Mouse (Mus musculus): Measurements from ENCODE around the gene Psmb5. TPM values are rescaled to one million over a fixed set of nuclear protein-coding genes. Genes with fewer than 3 reads are reported as not detected.

Psmb5 gene
- polyA plus RNA-seq, 1 experiment: 147 TPM

- Histone ChIP-seq H3K27ac (ENCODE audit: insufficient read depth, low read length) (peak overlapping the region; percentile 85), H3K4me1 (ENCODE audit: control insufficient read depth, insufficient read depth, low read length) (peaks cover 6% of the 10 kb centered on the region; the same call in 1 of the 2 replicates), H3K4me3 (ENCODE audit: insufficient read depth, low read length) (peak overlapping the region; percentile 87)
- 0 out of 2 replicates have a peak, but pooled peaks have one; percentile 4 for TF ChIP-seq POLR2A (IDR thresholded peaks at IDR 0.05; ENCODE audit: low read depth, low read length)
- no peak for TF ChIP-seq CTCF (IDR thresholded peaks at IDR 0.05; ENCODE audit: borderline replicate concordance, insufficient read depth, low read length)
These were observed 41.4 kb downstream of the Psmb5 start for GRCm38 (mm10) chr14:54576241-54577088.

GRCm38 (mm10) chr14:54575631-54576030 lies 42.2 kb downstream of the Psmb5 start:
- TF ChIP-seq CTCF (IDR thresholded peaks at IDR 0.05; ENCODE audit: borderline replicate concordance, insufficient read depth, low read length): no peak
- TF ChIP-seq POLR2A (IDR thresholded peaks at IDR 0.05; ENCODE audit: low read depth, low read length): peak; percentile 62
- Histone ChIP-seq H3K4me1 (ENCODE audit: control insufficient read depth, insufficient read depth, low read length) (peaks cover 6% of the 10 kb centered on the region; the same call in 1 of the 2 replicates), H3K4me3 (ENCODE audit: insufficient read depth, low read length) (peak overlapping the region; percentile 87), H3K27ac (ENCODE audit: insufficient read depth, low read length) (peak overlapping the region; percentile 85)

- Histone ChIP-seq H3K27ac (ENCODE audit: insufficient read depth, low read length) (peak overlapping the region; percentile 82), H3K4me3 (ENCODE audit: insufficient read depth, low read length) (peak overlapping the region; percentile 87), H3K4me1 (ENCODE audit: control insufficient read depth, insufficient read depth, low read length) (peaks cover 6% of the 10 kb centered on the region; the same call in 1 of the 2 replicates)
- TF ChIP-seq CTCF (IDR thresholded peaks at IDR 0.05; ENCODE audit: borderline replicate concordance, insufficient read depth, low read length) (no peak), POLR2A (IDR thresholded peaks at IDR 0.05; ENCODE audit: low read depth, low read length) (peak; percentile 12; the same call in 1 of the 2 replicates)
These were observed 42.8 kb downstream of the Psmb5 start for GRCm38 (mm10) chr14:54575031-54575430.

- Histone ChIP-seq H3K27ac (ENCODE audit: insufficient read depth, low read length) (peak overlapping the region; percentile 82), H3K4me1 (ENCODE audit: control insufficient read depth, insufficient read depth, low read length) (peaks cover 8% of the 10 kb centered on the region; the same call in 1 of the 2 replicates), H3K4me3 (ENCODE audit: insufficient read depth, low read length) (peak overlapping the region; percentile 87)
- TF ChIP-seq POLR2A (IDR thresholded peaks at IDR 0.05; ENCODE audit: low read depth, low read length): no peak
- TF ChIP-seq CTCF (IDR thresholded peaks at IDR 0.05; ENCODE audit: borderline replicate concordance, insufficient read depth, low read length): no peak
These were observed 43.6 kb downstream of the Psmb5 start for GRCm38 (mm10) chr14:54574253-54574652.

GRCm38 (mm10) chr14:54572790-54573736 lies 44.8 kb downstream of the Psmb5 start:
- peak; percentile 76 for TF ChIP-seq POLR2A (IDR thresholded peaks at IDR 0.05; ENCODE audit: low read depth, low read length)
- TF ChIP-seq CTCF (IDR thresholded peaks at IDR 0.05; ENCODE audit: borderline replicate concordance, insufficient read depth, low read length): no peak
- Histone ChIP-seq H3K4me1 (ENCODE audit: control insufficient read depth, insufficient read depth, low read length) (peaks cover 9% of the 10 kb centered on the region; the same call in 1 of the 2 replicates), H3K27ac (ENCODE audit: insufficient read depth, low read length) (peak overlapping the region; percentile 92), H3K4me3 (ENCODE audit: insufficient read depth, low read length) (peak overlapping the region; percentile 87)

DNA sequence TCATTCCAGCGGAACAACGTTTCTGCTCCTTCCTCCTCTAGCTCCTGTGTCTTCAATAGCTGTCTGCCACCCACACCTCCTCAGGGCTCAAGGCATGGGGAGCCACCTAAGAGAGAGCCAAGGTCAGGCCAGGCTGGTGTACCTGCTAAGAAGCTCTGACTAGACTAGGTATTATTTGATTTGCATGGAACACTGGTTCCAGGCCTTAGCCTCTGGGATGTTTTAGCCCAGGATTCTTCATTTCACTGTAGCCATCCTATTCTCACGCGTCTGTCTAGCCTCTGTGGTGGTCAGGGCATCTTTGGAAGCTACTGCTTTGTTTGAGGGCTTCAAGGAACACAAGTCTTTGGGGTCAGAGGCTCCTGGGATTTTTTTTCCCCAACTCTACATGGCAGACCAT lies 45.7 kb downstream of the Psmb5 start:
- TF ChIP-seq POLR2A (IDR thresholded peaks at IDR 0.05; ENCODE audit: low read depth, low read length): no peak
- no peak for TF ChIP-seq CTCF (IDR thresholded peaks at IDR 0.05; ENCODE audit: borderline replicate concordance, insufficient read depth, low read length)
- H3K4me1 ChIP-seq (ENCODE audit: control insufficient read depth, insufficient read depth, low read length): peaks cover 9% of the 10 kb centered on the region; the same call in 1 of the 2 replicates
- H3K27ac ChIP-seq (ENCODE audit: insufficient read depth, low read length): peak overlapping the region; percentile 92
- H3K4me3 ChIP-seq (ENCODE audit: insufficient read depth, low read length): no peak overlapping the region

- Histone ChIP-seq H3K4me1 (ENCODE audit: control insufficient read depth, insufficient read depth, low read length) (peaks cover 9% of the 10 kb centered on the region; the same call in 1 of the 2 replicates), H3K27ac (ENCODE audit: insufficient read depth, low read length) (no peak overlapping the region), H3K4me3 (ENCODE audit: insufficient read depth, low read length) (no peak overlapping the region)
- no peak for TF ChIP-seq POLR2A (IDR thresholded peaks at IDR 0.05; ENCODE audit: low read depth, low read length)
- TF ChIP-seq CTCF (IDR thresholded peaks at IDR 0.05; ENCODE audit: borderline replicate concordance, insufficient read depth, low read length): no peak
These were observed 48.1 kb downstream of the Psmb5 start for GRCm38 (mm10) chr14:54569451-54570392.

- peak; percentile 40; the same call in 1 of the 2 replicates for TF ChIP-seq CTCF (IDR thresholded peaks at IDR 0.05; ENCODE audit: borderline replicate concordance, insufficient read depth, low read length)
- TF ChIP-seq POLR2A (IDR thresholded peaks at IDR 0.05; ENCODE audit: low read depth, low read length): no peak
- Histone ChIP-seq H3K4me3 (ENCODE audit: insufficient read depth, low read length) (no peak overlapping the region), H3K4me1 (ENCODE audit: control insufficient read depth, insufficient read depth, low read length) (peaks cover 9% of the 10 kb centered on the region; the same call in 1 of the 2 replicates), H3K27ac (ENCODE audit: insufficient read depth, low read length) (no peak overlapping the region)
These were observed 49.0 kb downstream of the Psmb5 start for GRCm38 (mm10) chr14:54568694-54569414.

Other genes starting within 250 kb of the Psmb5 start
- gene Slc7a7, start 200.2 kb downstream of the Psmb5 start, polyA plus RNA-seq (2011; ENCODE audit: insufficient read length, low read depth, missing spikeins): 6.9 and 7.0 TPM in 2 replicates
- gene Mrpl52, start 191.1 kb downstream of the Psmb5 start, polyA plus RNA-seq (2011; ENCODE audit: insufficient read length, low read depth, missing spikeins): 138 and 143 TPM in 2 replicates
- 618 and 779 TPM in 2 replicates for gene Mmp14, start 186.4 kb downstream of the Psmb5 start, polyA plus RNA-seq (2011; ENCODE audit: insufficient read length, low read depth, missing spikeins)
- 85.6 and 98.2 TPM in 2 replicates for gene Lrp10, start 153.9 kb downstream of the Psmb5 start, polyA plus RNA-seq (2011; ENCODE audit: insufficient read length, low read depth, missing spikeins)
- 0.94 TPM in 1 of 2 replicates, not detected in the other for gene Rem2, start 141.9 kb downstream of the Psmb5 start, polyA plus RNA-seq (2011; ENCODE audit: insufficient read length, low read depth, missing spikeins)
- 54.8 and 60.4 TPM in 2 replicates for gene Prmt5, start 100.5 kb downstream of the Psmb5 start, polyA plus RNA-seq (2011; ENCODE audit: insufficient read length, low read depth, missing spikeins)
- 21.4 and 33.1 TPM in 2 replicates for gene Haus4, start 63.4 kb downstream of the Psmb5 start, polyA plus RNA-seq (2011; ENCODE audit: insufficient read length, low read depth, missing spikeins)
- gene Ajuba, start 40.5 kb downstream of the Psmb5 start, polyA plus RNA-seq (2011; ENCODE audit: insufficient read length, low read depth, missing spikeins): 39.4 and 44.3 TPM in 2 replicates
- gene 4931414P19Rik, start 12.0 kb downstream of the Psmb5 start, polyA plus RNA-seq (2011; ENCODE audit: insufficient read length, low read depth, missing spikeins): 3.6 and 4.8 TPM in 2 replicates
- gene Psmb11, start 3.4 kb upstream of the Psmb5 start, polyA plus RNA-seq (2011; ENCODE audit: insufficient read length, low read depth, missing spikeins): not detected in 2 replicates
- gene Gm17606, start 22.9 kb upstream of the Psmb5 start, polyA plus RNA-seq (2011; ENCODE audit: insufficient read length, low read depth, missing spikeins): not detected in 2 replicates
- gene Cdh24, start 23.3 kb upstream of the Psmb5 start, polyA plus RNA-seq (2011; ENCODE audit: insufficient read length, low read depth, missing spikeins): 3.4 and 5.3 TPM in 2 replicates
- gene 1700123O20Rik, start 68.2 kb upstream of the Psmb5 start, polyA plus RNA-seq (2011; ENCODE audit: insufficient read length, low read depth, missing spikeins): 51.6 and 58.9 TPM in 2 replicates
- 184 and 243 TPM in 2 replicates for gene Acin1, start 68.9 kb upstream of the Psmb5 start, polyA plus RNA-seq (2011; ENCODE audit: insufficient read length, low read depth, missing spikeins)
- not detected in 2 replicates for gene Gm29776, start 80.8 kb upstream of the Psmb5 start, polyA plus RNA-seq (2011; ENCODE audit: insufficient read length, low read depth, missing spikeins)
- gene Cebpe, start 94.2 kb upstream of the Psmb5 start, polyA plus RNA-seq (2011; ENCODE audit: insufficient read length, low read depth, missing spikeins): not detected in 2 replicates
- gene Slc7a8, start 163.9 kb upstream of the Psmb5 start, polyA plus RNA-seq (2011; ENCODE audit: insufficient read length, low read depth, missing spikeins): 0.47 and 2.0 TPM in 2 replicates
- not detected in 2 replicates for gene Rnf212b, start 196.1 kb upstream of the Psmb5 start, polyA plus RNA-seq (2011; ENCODE audit: insufficient read length, low read depth, missing spikeins)

All from embryonic fibroblast, embryonic 13.5 days (primary cell).